Mouse (Mus musculus): ENCODE results near the gene Gkn2. TPM values are rescaled to one million over a fixed set of nuclear protein-coding genes. Genes with fewer than 3 reads are reported as not detected.

The Gkn2 gene
- total and polyA plus RNA-seq, 3 experiments = not detected

GRCm38 (mm10) chr6:87332380-87332779, 40.8 kb upstream of the Gkn2 start:
- Histone ChIP-seq H3K9me3 (replicated peaks; ENCODE audit: insufficient read depth, low read length) (no peaks in the 10 kb centered on the region), H3K27me3 (ENCODE audit: control insufficient read depth in 1 of 2, insufficient read depth in 2 of 2, low read length in 2 of 2) (peaks cover 0 to 1% of the 10 kb centered on the region in 2 experiments; a peak in 1 of 4 replicates), H3K4me1 (ENCODE audit: control insufficient read depth in 1 of 2, insufficient read depth in 2 of 2, low read length in 2 of 2) (no peaks in the 10 kb centered on the region), H3K4me3 (ENCODE audit: control insufficient read depth in 1 of 2, insufficient read depth in 1 of 2, low read depth in 2 of 2, low read length in 2 of 2) (no peak overlapping the region), H3K9ac (ENCODE audit: control insufficient read depth, low read depth, low read length, poor library complexity, severe bottlenecking) (no peak overlapping the region), H3K27ac (ENCODE audit: control insufficient read depth, low read depth, low read length) (no peak overlapping the region), H3K36me3 (ENCODE audit: control insufficient read depth in 1 of 2, insufficient read depth in 2 of 2, low read length in 2 of 2) (no peaks in the 10 kb centered on the region), H3K79me2 (ENCODE audit: control insufficient read depth, insufficient read depth, low read length, poor library complexity) (no peaks in the 10 kb centered on the region)
- TF ChIP-seq MAFK (IDR thresholded peaks at IDR 0.05; ENCODE audit: borderline replicate concordance, low read depth, low read length) (no peak), ETS1 (IDR thresholded peaks at IDR 0.05; ENCODE audit: low read depth, low read length) (no peak), USF1 (IDR thresholded peaks at IDR 0.05; ENCODE audit: low read depth, low read length) (no peak), CHD2 (IDR thresholded peaks at IDR 0.05; ENCODE audit: low read length) (no peak), MYC (IDR thresholded peaks at IDR 0.05; ENCODE audit: low read depth, low read length) (no peak), POLR2A (IDR thresholded peaks at IDR 0.05; ENCODE audit: control insufficient read depth in 1 of 2, insufficient read depth in 1 of 2, low read depth in 1 of 2, low read length in 2 of 2, poor library complexity in 1 of 2) (no peak), MAZ (IDR thresholded peaks at IDR 0.05; ENCODE audit: low read depth, low read length) (no peak), ZNF384 (IDR thresholded peaks at IDR 0.05; ENCODE audit: low read depth, low read length) (no peak), MYB (IDR thresholded peaks at IDR 0.05; ENCODE audit: low read depth, low read length) (no peak), ELF1 (IDR thresholded peaks at IDR 0.05; ENCODE audit: low read depth, low read length) (no peak), TAL1 (IDR thresholded peaks at IDR 0.05; ENCODE audit: low read length) (no peak), GABPA (IDR thresholded peaks at IDR 0.05; ENCODE audit: low read depth, low read length) (no peak), SIN3A (IDR thresholded peaks at IDR 0.05; ENCODE audit: low read length) (no peak), KAT2A (conservative IDR thresholded peaks at IDR 0.05; ENCODE audit: low read depth, low read length) (no peak), USF2 (IDR thresholded peaks at IDR 0.05; ENCODE audit: borderline replicate concordance in 1 of 2, insufficient read depth in 1 of 2, low read depth in 1 of 2, low read length in 2 of 2) (no peak), RAD21 (IDR thresholded peaks at IDR 0.05; ENCODE audit: low read depth, low read length) (no peak)
- DNase-seq (ENCODE audit: low read depth, low spot score) = no peak

- Histone ChIP-seq H3K9ac (ENCODE audit: control insufficient read depth, low read depth, low read length, poor library complexity, severe bottlenecking) (no peak overlapping the region), H3K4me3 (ENCODE audit: control insufficient read depth in 1 of 2, insufficient read depth in 1 of 2, low read depth in 2 of 2, low read length in 2 of 2) (no peak overlapping the region)
These were observed 38.6 kb upstream of the Gkn2 start for GRCm38 (mm10) chr6:87334361-87335090.

More at GRCm38 (mm10) chr6:87334361-87335090, 38.6 kb upstream of the Gkn2 start:
- DNase-seq (ENCODE audit: low read depth, low spot score) = no peak
- H3K9me3 ChIP-seq (replicated peaks; ENCODE audit: insufficient read depth, low read length) = no peaks in the 10 kb centered on the region
- peaks cover 0 to 2% of the 10 kb centered on the region in 2 experiments; a peak in 1 of 4 replicates for H3K27me3 ChIP-seq (ENCODE audit: control insufficient read depth in 1 of 2, insufficient read depth in 2 of 2, low read length in 2 of 2)
- H3K36me3 ChIP-seq (ENCODE audit: control insufficient read depth in 1 of 2, insufficient read depth in 2 of 2, low read length in 2 of 2) = no peaks in the 10 kb centered on the region
- TF ChIP-seq ZNF384 (IDR thresholded peaks at IDR 0.05; ENCODE audit: low read depth, low read length) (no peak), NRF1 (IDR thresholded peaks at IDR 0.05; ENCODE audit: insufficient read depth, low read depth, low read length, poor library complexity, severe bottlenecking) (no peak), USF1 (IDR thresholded peaks at IDR 0.05; ENCODE audit: low read depth, low read length) (no peak), ZC3H11A (IDR thresholded peaks at IDR 0.05; ENCODE audit: low read depth, low read length) (no peak), POLR2AphosphoS5 (IDR thresholded peaks at IDR 0.05; ENCODE audit: borderline replicate concordance, low read depth, low read length) (no peak), JUND (IDR thresholded peaks at IDR 0.05; ENCODE audit: low read depth, low read length) (no peak), CTCF (IDR thresholded peaks at IDR 0.05 in 2 of 3, conservative IDR thresholded peaks at IDR 0.05 in 1 of 3; ENCODE audit: control insufficient read depth in 1 of 3, insufficient read depth in 1 of 3, low read depth in 2 of 3, low read length in 3 of 3, poor library complexity in 1 of 3, severe bottlenecking in 1 of 3) (no peak), E2F4 (IDR thresholded peaks at IDR 0.05; ENCODE audit: borderline replicate concordance, low read depth, low read length) (no peak), KAT2A (conservative IDR thresholded peaks at IDR 0.05; ENCODE audit: low read depth, low read length) (no peak), TBP (IDR thresholded peaks at IDR 0.05; ENCODE audit: low read depth, low read length) (no peak), GATA1 (IDR thresholded peaks at IDR 0.05; ENCODE audit: low read depth, low read length) (no peak), CHD2 (IDR thresholded peaks at IDR 0.05; ENCODE audit: low read length) (no peak), TAL1 (IDR thresholded peaks at IDR 0.05; ENCODE audit: low read length) (no peak), MYB (IDR thresholded peaks at IDR 0.05; ENCODE audit: low read depth, low read length) (no peak), TCF12 (IDR thresholded peaks at IDR 0.05; ENCODE audit: low read depth, low read length) (no peak)
- no peaks in the 10 kb centered on the region for H3K79me2 ChIP-seq (ENCODE audit: control insufficient read depth, insufficient read depth, low read length, poor library complexity)
- H3K4me1 ChIP-seq (ENCODE audit: control insufficient read depth in 1 of 2, insufficient read depth in 2 of 2, low read length in 2 of 2) = no peaks in the 10 kb centered on the region
- H3K27ac ChIP-seq (ENCODE audit: control insufficient read depth, low read depth, low read length) = no peak overlapping the region

All from MEL (cell line).